Mouse (Mus musculus): ENCODE results near the gene Cnnm3.
"Not testable (repeated sequence)": the region's sequence is repeated elsewhere in the genome, so short reads cannot be mapped to it uniquely, and the experiment has no call there.

Cnnm3 gene

GRCm38 (mm10) chr1:36536397-36536728 lies 24.7 kb downstream of the Cnnm3 start:
- DNase-seq (ENCODE audit: low spot score in 2 of 2) = no peak

DNA sequence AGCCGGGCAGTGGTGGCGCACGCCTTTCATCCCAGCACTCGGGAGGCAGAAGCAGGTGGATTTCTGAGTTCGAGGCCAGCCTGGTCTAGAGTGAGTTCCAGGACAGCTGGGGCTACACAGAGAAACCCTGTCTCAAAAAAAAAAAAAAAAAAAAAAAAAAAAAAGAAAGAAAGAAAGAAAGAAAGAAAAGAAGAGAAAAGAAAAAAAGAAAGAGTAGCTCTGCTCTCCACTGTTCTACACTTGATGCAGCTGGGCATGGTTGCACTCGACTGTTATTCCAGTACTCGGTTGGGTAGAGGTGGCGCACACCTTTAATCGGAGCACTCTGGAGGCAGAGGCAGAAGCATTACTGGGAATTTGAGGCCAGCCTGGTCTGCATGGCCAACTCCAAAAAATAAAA lies 25.1 kb downstream of the Cnnm3 start, which contains the start of gene Ankrd23:
TSS of gene Ankrd23 (minus strand) at position 101 of the 400 bp plus-strand sequence.
- DNase-seq (ENCODE audit: low spot score in 2 of 2) = not testable (repeated sequence)

GRCm38 (mm10) chr1:36538727-36539126 lies 27.1 kb downstream of the Cnnm3 start:
- DNase-seq (ENCODE audit: low spot score in 2 of 2) = no peak

- no peak for DNase-seq (ENCODE audit: low spot score in 2 of 2)
Observed at GRCm38 (mm10) chr1:36539186-36539585, 27.5 kb downstream of the Cnnm3 start, which contains the start of gene Gm42417. Gene Gm42417, minus strand, starts transcription at chr1:36539429.

DNA sequence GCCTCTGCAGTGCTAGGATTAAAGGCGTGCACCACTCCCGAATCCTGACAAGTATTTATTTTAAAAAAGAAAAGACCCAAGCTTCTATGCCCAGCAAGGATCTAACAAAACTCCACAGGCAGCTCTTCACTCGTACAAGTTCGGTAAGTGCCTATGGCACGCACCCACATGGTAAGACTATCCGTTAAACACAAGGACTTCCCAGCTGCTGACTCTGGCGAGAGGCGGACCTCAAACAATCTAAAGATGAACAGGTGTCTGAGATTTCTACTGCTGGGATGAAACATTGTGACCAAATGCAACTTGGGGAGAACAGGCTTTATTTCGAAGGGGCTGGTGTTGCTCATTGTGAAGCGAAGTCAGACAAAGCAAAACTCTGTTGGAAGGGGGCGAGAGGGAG lies 28.5 kb downstream of the Cnnm3 start:
- DNase-seq (ENCODE audit: low spot score in 2 of 2) = no peak

DNA sequence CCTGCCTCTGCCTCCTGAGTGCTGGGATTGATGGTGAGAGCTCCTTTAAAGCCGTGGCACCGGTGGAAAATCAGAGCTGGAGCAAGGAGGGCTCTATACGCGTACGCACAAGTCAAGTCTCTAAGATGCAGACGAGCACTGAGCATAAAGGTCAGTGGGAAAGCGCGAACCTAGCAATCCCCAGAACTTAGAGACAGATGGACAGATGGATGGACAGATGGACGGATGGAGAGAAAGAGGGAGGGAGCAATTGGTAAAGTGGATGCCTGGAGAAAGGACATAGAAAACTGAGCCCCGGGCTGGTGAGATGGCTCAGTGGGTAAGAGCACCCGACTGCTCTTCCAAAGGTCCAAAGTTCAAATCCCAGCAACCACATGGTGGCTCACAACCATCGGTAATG lies 29.1 kb downstream of the Cnnm3 start:
- no peak for DNase-seq (ENCODE audit: low spot score in 2 of 2)

- DNase-seq (ENCODE audit: low spot score in 2 of 2) = no peak
Observed at GRCm38 (mm10) chr1:36541844-36542243, 30.2 kb downstream of the Cnnm3 start.

- no peak for DNase-seq (ENCODE audit: low spot score in 2 of 2)
Observed at GRCm38 (mm10) chr1:36542925-36543324, 31.3 kb downstream of the Cnnm3 start.

DNA sequence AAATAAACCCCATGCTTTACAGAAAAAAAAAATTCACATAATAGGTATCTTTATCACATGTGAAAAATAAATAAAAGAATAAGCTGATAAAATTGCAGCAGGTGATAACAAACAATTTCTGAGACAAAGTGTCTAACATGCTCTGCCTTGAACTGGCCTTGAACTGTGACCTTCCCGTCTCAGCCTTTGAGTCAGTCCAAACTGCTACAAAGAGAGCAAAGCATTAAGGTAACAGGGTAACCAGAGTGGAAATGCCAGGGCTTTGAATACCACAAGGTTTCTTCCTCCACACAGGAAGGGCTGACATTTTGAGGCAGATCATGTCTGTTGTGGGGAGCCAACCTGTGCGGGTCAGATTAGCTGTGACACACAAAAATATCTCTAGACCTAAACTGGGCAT lies 33.7 kb downstream of the Cnnm3 start:
- no peak for DNase-seq (ENCODE audit: low spot score in 2 of 2)

DNA sequence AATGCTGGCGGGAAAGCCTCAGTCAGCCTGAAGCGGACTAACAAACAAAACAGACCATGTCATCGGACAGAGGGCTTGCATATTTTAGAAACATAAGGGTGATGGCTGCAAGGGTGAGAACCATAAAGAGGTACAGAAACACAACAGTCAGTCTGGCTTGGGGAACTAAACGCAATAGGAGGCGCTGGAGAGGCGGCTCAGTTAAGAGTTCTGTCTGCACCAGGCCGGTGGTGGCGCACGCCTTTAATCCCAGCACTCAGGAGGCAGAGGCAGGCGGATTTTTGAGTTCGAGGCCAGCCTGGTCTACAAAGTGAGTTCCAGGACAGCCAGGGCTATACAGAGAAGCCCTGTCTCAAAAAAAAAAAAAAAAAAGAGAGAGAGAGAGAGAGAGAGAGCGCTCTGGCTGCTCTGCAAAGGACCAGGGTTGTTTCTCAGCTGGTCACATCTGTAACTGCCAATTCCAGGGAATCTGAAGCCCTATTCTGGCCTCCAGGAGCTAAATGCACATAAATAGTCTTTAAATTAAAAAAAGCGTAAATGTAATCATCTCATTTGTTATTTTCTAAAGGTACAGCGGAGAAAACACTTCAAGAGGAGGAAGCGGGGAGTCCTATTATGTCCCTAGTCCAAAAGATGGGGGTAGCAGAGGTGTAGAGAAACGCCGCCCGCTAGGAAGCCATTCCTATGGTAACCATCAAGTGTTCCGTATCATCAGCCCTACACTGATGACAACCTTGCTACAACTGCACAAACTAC lies 34.4 kb downstream of the Cnnm3 start:
- peak in 1 of 2 experiments; percentile 23 for DNase-seq (ENCODE audit: low spot score in 2 of 2)

GRCm38 (mm10) chr1:36546888-36547471 lies 35.3 kb downstream of the Cnnm3 start, which contains the start of gene Ankrd39:
Gene Ankrd39, minus strand, starts transcription at chr1:36547445.
- peak; percentile 91 to 93 for DNase-seq (ENCODE audit: low spot score in 2 of 2)

DNA sequence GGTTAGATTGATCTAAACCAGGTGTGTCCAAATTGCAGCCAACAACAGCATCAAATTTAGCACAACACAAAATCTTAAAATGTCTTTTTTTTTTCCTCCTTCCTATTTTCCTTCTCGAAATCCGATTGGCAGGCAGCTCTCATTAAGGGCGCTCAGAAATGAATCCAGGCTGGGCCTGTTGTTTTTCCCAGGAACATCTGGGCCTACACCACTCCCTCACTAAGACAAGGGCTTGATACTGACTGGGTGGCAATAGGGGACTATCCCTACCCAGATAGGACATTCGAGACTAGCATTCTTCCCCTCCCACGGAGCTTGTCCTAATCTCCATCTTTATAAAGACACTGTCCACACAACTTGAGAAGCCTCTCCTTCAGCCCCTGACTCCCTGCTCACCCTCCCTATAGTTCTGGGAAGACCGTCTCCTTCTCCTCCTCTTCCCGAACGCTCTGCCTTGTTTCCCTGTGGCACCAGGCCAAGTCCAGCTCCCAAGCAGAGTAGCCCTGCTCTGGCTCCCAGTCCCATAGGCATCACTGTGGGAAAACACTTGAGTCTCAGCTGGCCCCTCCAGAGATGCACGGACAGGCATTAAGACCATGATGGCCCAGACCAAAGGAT lies 36.4 kb downstream of the Cnnm3 start:
- DNase-seq (ENCODE audit: low spot score in 2 of 2) = no peak

DNA sequence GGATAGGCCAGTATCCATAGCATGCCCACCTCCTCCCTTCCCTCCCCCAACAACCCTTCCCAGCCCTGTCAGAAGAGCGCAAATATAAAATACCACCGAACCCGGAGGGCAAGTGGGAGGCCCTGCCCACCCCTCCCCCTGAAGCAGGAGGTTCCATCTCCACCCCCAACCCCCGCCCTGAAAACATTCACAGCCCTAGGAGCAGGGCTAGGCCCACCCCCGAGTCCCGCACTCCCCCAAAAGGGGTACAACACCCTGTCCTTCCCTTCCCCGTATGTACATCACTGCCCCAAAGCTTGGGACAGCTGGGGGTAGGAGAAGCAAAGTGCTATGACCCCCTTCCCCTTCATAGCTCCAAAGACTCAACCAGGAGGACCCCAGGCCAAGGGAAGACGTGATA lies 37.1 kb downstream of the Cnnm3 start:
- DNase-seq (ENCODE audit: low spot score in 2 of 2) = no peak

- DNase-seq (ENCODE audit: low spot score in 2 of 2) = no peak
Observed at GRCm38 (mm10) chr1:36549491-36549890, 37.8 kb downstream of the Cnnm3 start.

- no peak for DNase-seq (ENCODE audit: low spot score in 2 of 2)
Observed at GRCm38 (mm10) chr1:36550075-36550863, 38.6 kb downstream of the Cnnm3 start.

GRCm38 (mm10) chr1:36551904-36552303 lies 40.2 kb downstream of the Cnnm3 start:
- DNase-seq (ENCODE audit: low spot score in 2 of 2) = no peak

- no peak for DNase-seq (ENCODE audit: low spot score in 2 of 2)
Observed at GRCm38 (mm10) chr1:36552506-36552905, 40.8 kb downstream of the Cnnm3 start.

GRCm38 (mm10) chr1:36554633-36555399 lies 43.1 kb downstream of the Cnnm3 start:
- DNase-seq (ENCODE audit: low spot score in 2 of 2) = no peak

GRCm38 (mm10) chr1:36555798-36556395 lies 44.2 kb downstream of the Cnnm3 start:
- DNase-seq (ENCODE audit: low spot score in 2 of 2) = no peak

GRCm38 (mm10) chr1:36556553-36557456 lies 45.1 kb downstream of the Cnnm3 start:
- peak; percentile 45 to 68 for DNase-seq (ENCODE audit: low spot score in 2 of 2)

Data from spleen, postnatal 14 days (tissue).